Mouse (Mus musculus) erythroblast, embryonic 14.5 days (primary cell): ENCODE measurements around the gene Ero1lb.
"Not testable (repeated sequence)": the region's sequence is repeated elsewhere in the genome, so short reads cannot be mapped to it uniquely, and the experiment has no call there.

Source experiments
- GATA1 ChIP-seq: IDR thresholded peaks from 2 replicates; pipeline ENCODE4 v1.6.1; 2012; ENCODE audit warnings: low read length, inconsistent platforms, mixed read lengths
- TAL1 ChIP-seq: IDR thresholded peaks from 3 replicates; pipeline ENCODE4 v1.6.1; 2012; ENCODE audit warnings: low read length, inconsistent platforms, mixed read lengths

- TF ChIP-seq TAL1, GATA1: not testable (repeated sequence)
Measured at GRCm38 (mm10) chr13:12628181-12628580, 62.5 kb downstream of the Ero1lb start.
